Mouse (Mus musculus) forebrain, embryonic 10.5 days (tissue): ENCODE measurements around the gene Syndig1. TPM values are rescaled to one million over a fixed set of nuclear protein-coding genes. Genes with fewer than 3 reads are reported as not detected.

ENCODE experiments used
- DNase-seq: peaks from one replicate; pipeline ENCODE4 v3.0.0-alpha.2; 2017; ENCODE audit warnings: low spot score; ENCODE audit errors: extremely low spot score
- H3K27ac ChIP-seq: fragments of 300-500 bp; sonication (generic); 2 replicates; pipeline ENCODE4 v1.5.1; 2016; ENCODE audit warnings: mild to moderate bottlenecking
- H3K27me3 ChIP-seq: fragments of 300-500 bp; sonication (generic); 2 replicates; pipeline ENCODE4 v1.6.1; 2016; ENCODE audit warnings: mild to moderate bottlenecking; ENCODE audit not compliant: poor library complexity, severe bottlenecking
- H3K36me3 ChIP-seq: fragments of 300-500 bp; sonication (generic); replicated peaks from 2 replicates; pipeline ENCODE4 v1.6.1; 2016; ENCODE audit warnings: mild to moderate bottlenecking, moderate library complexity
- H3K4me1 ChIP-seq: fragments of 300-500 bp; sonication (generic); 2 replicates; pipeline ENCODE4 v1.6.1; 2016
- H3K4me3 ChIP-seq: fragments of 300-500 bp; sonication (generic); 2 replicates; pipeline ENCODE4 v1.5.1; 2016; ENCODE audit warnings: mild to moderate bottlenecking, moderate library complexity
- H3K9me3 ChIP-seq: fragments of 300-500 bp; sonication (generic); 2 replicates; pipeline ENCODE4 v1.6.1; 2016; ENCODE audit warnings: mild to moderate bottlenecking, moderate library complexity
- WGBS: fragments of 180-500 bp; shearing (Covaris S2); methylation state at CpG from one replicate; pipeline ENCODE4 v1.1.7; 2016; 5-methylcytosine and 5-hydroxymethylcytosine counted together
- polyA plus RNA-seq: library from polyadenylated mRNA; unstranded; fragments of >200 nt; fragmentation: Nextera tagmentation; extraction: Ambion mirVana; gene quantifications from 2 replicates; pipeline ENCODE4 v1.2.1, GENCODE M21; 2016

Syndig1 gene
- polyA plus RNA-seq, 1 experiment from 2014 or later = 2.9 TPM

- H3K4me1 ChIP-seq = peaks cover 14% of the 10 kb centered on the region
- DNase-seq = no peak
- WGBS = 76% methylated on average over 4 of the region's 4 CpGs
- H3K36me3 ChIP-seq = no peaks in the 10 kb centered on the region
- 0 out of 2 replicates have a peak overlapping the region, but pooled peaks have one; percentile 5 for H3K27ac ChIP-seq
- no peaks in the 10 kb centered on the region for H3K27me3 ChIP-seq
- no peak overlapping the region for H3K4me3 ChIP-seq
- H3K9me3 ChIP-seq = no peaks in the 10 kb centered on the region
Measured at GRCm38 (mm10) chr2:149998373-149999108, 169.5 kb downstream of the Syndig1 start.

GRCm38 (mm10) chr2:150000564-150000963, 171.6 kb downstream of the Syndig1 start:
- no peak for DNase-seq
- WGBS = 82% methylated on average over 2 of the region's 2 CpGs

GRCm38 (mm10) chr2:150003499-150003898, 174.5 kb downstream of the Syndig1 start:
- no peaks in the 10 kb centered on the region for H3K27me3 ChIP-seq
- no peaks in the 10 kb centered on the region for H3K9me3 ChIP-seq
- WGBS = 92% methylated on average over 3 of the region's 3 CpGs
- H3K4me1 ChIP-seq = peaks cover under 1% of the 10 kb centered on the region; the same call in 1 of the 2 replicates
- H3K36me3 ChIP-seq = no peaks in the 10 kb centered on the region
- H3K4me3 ChIP-seq = no peak overlapping the region
- no peak overlapping the region for H3K27ac ChIP-seq
- DNase-seq = no peak

More at GRCm38 (mm10) chr2:150000564-150000963, 171.6 kb downstream of the Syndig1 start:
- Histone ChIP-seq H3K9me3 (no peaks in the 10 kb centered on the region), H3K27me3 (no peaks in the 10 kb centered on the region), H3K27ac (no peak overlapping the region), H3K4me1 (peaks cover 14% of the 10 kb centered on the region), H3K4me3 (no peak overlapping the region), H3K36me3 (no peaks in the 10 kb centered on the region)

- H3K36me3 ChIP-seq = no peaks in the 10 kb centered on the region
- 90% methylated on average over 6 of the region's 6 CpGs for WGBS
- no peak overlapping the region for H3K27ac ChIP-seq
- peaks cover 5% of the 10 kb centered on the region; the same call in 1 of the 2 replicates for H3K4me1 ChIP-seq
- H3K9me3 ChIP-seq = no peaks in the 10 kb centered on the region
- no peak for DNase-seq
- no peaks in the 10 kb centered on the region for H3K27me3 ChIP-seq
- H3K4me3 ChIP-seq = no peak overlapping the region
Measured at GRCm38 (mm10) chr2:150012787-150013346, 183.9 kb downstream of the Syndig1 start.

GRCm38 (mm10) chr2:150013785-150014184, 184.8 kb downstream of the Syndig1 start:
- no peaks in the 10 kb centered on the region for H3K27me3 ChIP-seq
- DNase-seq = no peak
- no peaks in the 10 kb centered on the region for H3K9me3 ChIP-seq
- H3K4me3 ChIP-seq = no peak overlapping the region
- no peaks in the 10 kb centered on the region for H3K36me3 ChIP-seq
- peaks cover 5% of the 10 kb centered on the region; the same call in 1 of the 2 replicates for H3K4me1 ChIP-seq
- WGBS = 80% methylated on average over 4 of the region's 4 CpGs
- no peak overlapping the region for H3K27ac ChIP-seq

- H3K4me3 ChIP-seq = no peak overlapping the region
- 79% methylated on average over 5 of the region's 5 CpGs for WGBS
- H3K9me3 ChIP-seq = no peaks in the 10 kb centered on the region
- H3K27ac ChIP-seq = no peak overlapping the region
- peaks cover 5% of the 10 kb centered on the region; the same call in 1 of the 2 replicates for H3K4me1 ChIP-seq
- no peak for DNase-seq
- no peaks in the 10 kb centered on the region for H3K27me3 ChIP-seq
- no peaks in the 10 kb centered on the region for H3K36me3 ChIP-seq
Measured at GRCm38 (mm10) chr2:150016303-150016702, 187.3 kb downstream of the Syndig1 start.

- Histone ChIP-seq H3K4me1 (peaks cover 12% of the 10 kb centered on the region; the same call in 1 of the 2 replicates), H3K27ac (no peak overlapping the region), H3K36me3 (no peaks in the 10 kb centered on the region), H3K9me3 (no peaks in the 10 kb centered on the region), H3K27me3 (no peaks in the 10 kb centered on the region), H3K4me3 (no peak overlapping the region)
- DNase-seq = no peak
- WGBS = 80% methylated on average over 2 of the region's 2 CpGs
Measured at GRCm38 (mm10) chr2:150020706-150021105, 191.7 kb downstream of the Syndig1 start.

- no peaks in the 10 kb centered on the region for H3K9me3 ChIP-seq
- DNase-seq = no peak
- no peak overlapping the region for H3K27ac ChIP-seq
- H3K4me3 ChIP-seq = no peak overlapping the region
- H3K36me3 ChIP-seq = no peaks in the 10 kb centered on the region
- peaks cover 7% of the 10 kb centered on the region; the same call in 1 of the 2 replicates for H3K4me1 ChIP-seq
- H3K27me3 ChIP-seq = no peaks in the 10 kb centered on the region
- WGBS = 17% methylated on average over 2 of the region's 2 CpGs
Measured at GRCm38 (mm10) chr2:150023873-150024339, 194.9 kb downstream of the Syndig1 start.

GRCm38 (mm10) chr2:150043531-150043930, 214.5 kb downstream of the Syndig1 start:
- no peaks in the 10 kb centered on the region for H3K36me3 ChIP-seq
- 91% methylated on average over 7 of the region's 7 CpGs for WGBS
- no peak for DNase-seq
- no peak overlapping the region for H3K27ac ChIP-seq
- 0 out of 2 replicates have a peak, but pooled peaks cover 5% of the 10 kb centered on the region for H3K9me3 ChIP-seq
- H3K27me3 ChIP-seq = no peaks in the 10 kb centered on the region
- no peaks in the 10 kb centered on the region for H3K4me1 ChIP-seq
- H3K4me3 ChIP-seq = no peak overlapping the region

Other genes with a start within 250 kb of the Syndig1 start
- 0.31 TPM in 1 of 2 replicates, not detected in the other for gene C530025M09Rik, start 2.0 kb downstream of the Syndig1 start, polyA plus RNA-seq